Mouse (Mus musculus) heart, embryonic 11.5 days (tissue): Measurements from ENCODE around the gene Qpct. TPM values are rescaled to one million over a fixed set of nuclear protein-coding genes. Genes with fewer than 3 reads are reported as not detected.

Source experiments
- ATAC-seq: fragments of 200-750 bp; cut with Nextera tagmentation; replicated peaks from 2 replicates; pipeline ENCODE4 v1.8.0; 2017; ENCODE audit warnings: moderate library complexity; ENCODE audit not compliant: insufficient number of reproducible peaks, low FRiP score, low TSS enrichment
- H3K27ac ChIP-seq: fragments of 300-500 bp; sonication (generic); 2 replicates; pipeline ENCODE4 v1.5.1; 2014; ENCODE audit warnings: mild to moderate bottlenecking, low read depth, low read length
- H3K27me3 ChIP-seq: fragments of 300-500 bp; sonication (generic); 2 replicates; pipeline ENCODE4 v1.6.1; 2014; ENCODE audit warnings: mild to moderate bottlenecking, low read length, mixed read lengths; ENCODE audit not compliant: control insufficient read depth, insufficient read depth
- H3K36me3 ChIP-seq: fragments of 300-500 bp; sonication (generic); 2 replicates; pipeline ENCODE4 v1.6.1; 2014; ENCODE audit warnings: mild to moderate bottlenecking, low read length, moderate library complexity, mixed read lengths; ENCODE audit not compliant: control insufficient read depth, insufficient read depth
- H3K4me1 ChIP-seq: fragments of 300-500 bp; sonication (generic); 2 replicates; pipeline ENCODE4 v1.6.1; 2014; ENCODE audit warnings: low read length; ENCODE audit not compliant: control insufficient read depth, insufficient read depth
- H3K4me2 ChIP-seq: fragments of 300-500 bp; sonication (generic); 2 replicates; pipeline ENCODE4 v1.6.1; 2014; ENCODE audit warnings: mild to moderate bottlenecking, moderate library complexity
- H3K4me3 ChIP-seq: fragments of 300-500 bp; sonication (generic); 2 replicates; pipeline ENCODE4 v1.5.1; 2014; ENCODE audit warnings: low read depth, low read length
- H3K9ac ChIP-seq: fragments of 300-500 bp; sonication (generic); 2 replicates; pipeline ENCODE4 v1.6.1; 2014; ENCODE audit warnings: mild to moderate bottlenecking, low read depth, low read length, moderate library complexity
- H3K9me3 ChIP-seq: fragments of 300-500 bp; sonication (generic); replicated peaks from 2 replicates; pipeline ENCODE4 v1.6.1; 2016; ENCODE audit warnings: low read length; ENCODE audit not compliant: control insufficient read depth
- WGBS: fragments of 180-500 bp; shearing (Covaris S2); extraction: QIAGEN DNeasy Blood & Tissue Kit; methylation state at CpG from one replicate; pipeline ENCODE4 v1.1.7; 2014; ENCODE audit not compliant: insufficient replicate concordance; 5-methylcytosine and 5-hydroxymethylcytosine counted together
- polyA plus RNA-seq: library from polyadenylated mRNA; unstranded; fragments of >200 nt; fragmentation: Nextera tagmentation; extraction: Ambion mirVana; gene quantifications from 2 replicates; pipeline ENCODE4 v1.2.1, GENCODE M21; 2014

Gene Qpct
- polyA plus RNA-seq = 37.4 and 42.5 TPM in 2 replicates

DNA sequence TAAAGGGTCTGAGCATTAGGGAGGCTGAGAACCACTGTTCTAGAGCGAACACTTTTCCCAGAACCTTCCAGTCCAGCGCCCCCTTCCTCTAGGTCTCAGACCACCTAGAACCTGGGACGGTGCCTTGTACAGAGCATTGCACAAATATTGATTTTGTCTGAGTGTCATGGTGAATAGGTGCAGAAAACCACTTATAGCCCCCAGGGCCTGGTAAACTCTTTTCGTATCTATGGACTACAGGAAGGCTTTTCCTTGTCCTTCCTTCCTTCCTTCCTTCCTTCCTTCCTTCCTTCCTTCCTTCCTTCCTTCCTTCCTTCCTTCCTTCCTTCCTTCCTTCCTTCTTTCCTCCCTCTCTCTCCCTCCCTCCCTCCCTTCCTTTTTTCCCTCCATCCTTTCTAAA, at the start of gene Qpct:
Qpct (plus strand) TSS at position 301 of the 400 bp plus-strand sequence.
- peak within 1 kb of the TSS; percentile 65 for H3K27ac ChIP-seq
- WGBS = 65% methylated on average over 4 of the region's 4 CpGs
- no peak for ATAC-seq

DNA sequence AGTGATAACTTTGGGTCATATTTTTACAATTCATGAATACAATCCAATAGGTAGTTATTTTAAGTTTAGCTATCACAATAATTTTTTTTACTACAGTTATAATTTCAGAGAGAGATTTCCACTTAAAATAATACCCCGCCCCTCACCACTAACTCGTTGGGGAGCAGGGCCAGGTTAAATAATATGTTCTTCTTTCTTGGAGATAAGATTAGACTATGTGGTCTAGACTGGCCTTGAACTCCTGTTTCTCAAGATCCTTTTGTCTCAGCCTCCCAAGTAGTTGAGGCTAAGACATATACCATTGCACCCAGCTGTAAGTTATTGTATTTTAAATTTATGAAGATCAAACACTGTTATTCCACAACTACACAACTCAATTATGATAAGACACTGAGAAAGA, 38.1 kb upstream of the Qpct start:
- Histone ChIP-seq H3K4me3 (no peak overlapping the region), H3K9ac (no peak overlapping the region), H3K4me2 (no peak overlapping the region), H3K4me1 (peaks cover 27% of the 10 kb centered on the region), H3K9me3 (no peaks in the 10 kb centered on the region), H3K36me3 (peaks cover 7% of the 10 kb centered on the region), H3K27me3 (no peaks in the 10 kb centered on the region), H3K27ac (no peak overlapping the region)
- no peak for ATAC-seq
- 64% methylated on average over 2 of the region's 2 CpGs for WGBS

More for the DNA sequence above, at the start of gene Qpct:
- H3K9me3 ChIP-seq = no peaks in the 10 kb centered on the region
- H3K4me2 ChIP-seq = peak within 1 kb of the TSS; percentile 81
- no peaks in the 10 kb centered on the region for H3K36me3 ChIP-seq
- H3K27me3 ChIP-seq = 0 out of 2 replicates have a peak, but pooled peaks cover 4% of the 10 kb centered on the region
- H3K4me1 ChIP-seq = no peaks in the 10 kb centered on the region
- H3K4me3 ChIP-seq = peak within 1 kb of the TSS; percentile 56
- H3K9ac ChIP-seq = peak within 1 kb of the TSS; percentile 68

DNA sequence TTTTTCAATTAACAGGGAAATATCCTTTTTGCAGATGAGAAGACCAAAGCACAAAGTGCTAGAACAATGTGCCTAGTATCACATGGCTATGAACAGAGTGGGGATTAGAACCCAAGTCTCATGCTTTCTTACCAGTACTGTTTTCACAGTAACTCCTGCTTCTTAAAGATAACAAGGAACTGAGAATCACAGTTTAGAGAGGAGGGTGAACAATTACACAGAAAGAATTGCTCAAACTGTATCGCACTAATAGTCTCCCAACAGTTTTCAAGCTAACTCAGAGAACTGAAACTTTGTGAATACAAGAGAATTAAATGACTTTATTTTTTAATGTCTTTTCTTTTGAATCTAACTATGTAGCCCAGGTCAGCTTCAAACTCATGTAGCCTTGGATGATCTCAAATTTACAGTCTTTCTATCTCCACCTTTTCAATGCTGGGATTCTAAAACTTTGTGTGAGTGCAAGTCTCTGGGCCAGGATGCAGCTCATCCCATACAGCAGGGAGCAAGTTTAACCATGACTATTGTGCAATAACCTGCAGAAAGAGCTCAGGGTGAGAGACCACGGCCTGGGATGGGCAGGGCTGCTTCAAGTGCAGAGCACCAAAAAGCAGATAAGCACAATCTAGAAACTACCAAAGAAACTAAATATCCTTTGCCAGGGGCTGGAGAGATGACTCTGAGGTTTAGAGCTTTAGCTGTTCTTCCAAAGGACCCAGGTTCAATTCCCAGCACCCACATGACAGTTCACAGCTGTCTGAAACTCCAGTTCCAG, 36.6 kb upstream of the Qpct start:
- H3K9ac ChIP-seq = no peak overlapping the region
- no peaks in the 10 kb centered on the region for H3K9me3 ChIP-seq
- no peak for ATAC-seq
- H3K4me3 ChIP-seq = no peak overlapping the region
- peaks cover 35% of the 10 kb centered on the region for H3K4me1 ChIP-seq
- no peaks in the 10 kb centered on the region for H3K27me3 ChIP-seq
- H3K4me2 ChIP-seq = no peak overlapping the region
- peaks cover 7% of the 10 kb centered on the region for H3K36me3 ChIP-seq
- H3K27ac ChIP-seq = no peak overlapping the region
- 65% methylated on average over 2 of the region's 2 CpGs for WGBS

DNA sequence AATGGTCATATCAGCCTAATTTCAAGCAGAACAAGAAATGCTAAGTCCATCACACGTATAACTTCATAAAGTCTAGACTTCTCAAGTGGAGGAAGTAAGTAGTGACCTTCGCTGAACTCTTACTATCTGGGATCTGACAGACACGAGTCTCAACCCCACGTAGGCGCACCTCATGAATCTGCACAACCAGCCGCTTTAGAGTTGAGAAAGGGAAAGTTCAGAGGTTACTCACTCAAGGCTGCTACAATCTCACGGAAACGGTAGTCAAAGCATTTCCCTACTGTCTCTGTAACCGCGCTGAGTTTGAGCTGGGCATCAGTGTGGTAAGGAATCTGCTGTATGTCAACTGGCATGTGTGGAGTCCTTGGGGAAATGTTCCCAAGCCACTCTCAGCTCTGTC, 35.9 kb upstream of the Qpct start:
- ATAC-seq = no peak
- Histone ChIP-seq H3K27me3 (no peaks in the 10 kb centered on the region), H3K36me3 (peaks cover 7% of the 10 kb centered on the region), H3K9ac (no peak overlapping the region), H3K4me3 (no peak overlapping the region), H3K9me3 (no peaks in the 10 kb centered on the region), H3K4me2 (peak overlapping the region; percentile 34), H3K27ac (no peak overlapping the region), H3K4me1 (peaks cover 35% of the 10 kb centered on the region)
- 54% methylated on average over 10 of the region's 10 CpGs for WGBS

DNA sequence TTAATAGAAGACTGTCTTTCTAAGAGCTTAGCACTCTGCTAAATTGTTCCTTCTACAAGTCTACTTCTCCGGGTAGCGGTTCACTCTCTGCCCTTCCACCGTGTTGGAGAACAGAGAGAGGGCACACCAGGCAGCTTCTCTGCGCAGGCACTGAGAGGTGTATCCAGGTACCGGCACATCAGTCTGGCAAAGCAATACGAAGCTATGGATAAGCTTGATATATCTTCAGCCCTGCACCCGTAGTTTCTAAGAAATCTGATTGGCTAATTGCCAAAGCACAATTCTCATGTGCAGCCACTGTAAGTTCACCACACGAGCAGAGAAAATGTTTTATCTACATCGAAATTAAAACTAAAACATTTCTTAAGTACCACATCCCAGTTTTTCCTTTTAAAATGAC, 33.3 kb upstream of the Qpct start:
- Histone ChIP-seq H3K27ac (no peak overlapping the region), H3K27me3 (no peaks in the 10 kb centered on the region), H3K4me3 (no peak overlapping the region), H3K9me3 (no peaks in the 10 kb centered on the region), H3K9ac (no peak overlapping the region), H3K36me3 (no peaks in the 10 kb centered on the region), H3K4me2 (peak overlapping the region; percentile 67), H3K4me1 (peaks cover 35% of the 10 kb centered on the region)
- no peak for ATAC-seq
- WGBS = 46% methylated on average over 9 of the region's 9 CpGs

GRCm38 (mm10) chr17:79019726-79020207, 31.9 kb upstream of the Qpct start:
- WGBS = under 1% methylated on average over 18 of the region's 18 CpGs
- Histone ChIP-seq H3K4me1 (peaks cover 35% of the 10 kb centered on the region), H3K4me3 (peak overlapping the region; percentile 85), H3K27ac (peak overlapping the region; percentile 95), H3K36me3 (no peaks in the 10 kb centered on the region), H3K27me3 (no peaks in the 10 kb centered on the region), H3K9ac (peak overlapping the region; percentile 94), H3K9me3 (no peaks in the 10 kb centered on the region), H3K4me2 (peak overlapping the region; percentile 67)
- ATAC-seq = no peak

GRCm38 (mm10) chr17:79020208-79020983, 31.3 kb upstream of the Qpct start, which contains the start of gene Prkd3:
TSS of gene Prkd3 (minus strand) at chr17:79020816.
- H3K27me3 ChIP-seq = no peaks in the 10 kb centered on the region
- peak within 1 kb of the TSS; percentile 85 for H3K4me3 ChIP-seq
- H3K4me1 ChIP-seq = peaks cover 31% of the 10 kb centered on the region
- H3K9me3 ChIP-seq = no peaks in the 10 kb centered on the region
- WGBS = 1% methylated on average over 71 of the region's 113 CpGs
- peak within 1 kb of the TSS; percentile 67 for H3K4me2 ChIP-seq
- H3K9ac ChIP-seq = peak within 1 kb of the TSS; percentile 94
- H3K27ac ChIP-seq = peak within 1 kb of the TSS; percentile 95
- H3K36me3 ChIP-seq = no peaks in the 10 kb centered on the region
- ATAC-seq = peak; percentile 89

DNA sequence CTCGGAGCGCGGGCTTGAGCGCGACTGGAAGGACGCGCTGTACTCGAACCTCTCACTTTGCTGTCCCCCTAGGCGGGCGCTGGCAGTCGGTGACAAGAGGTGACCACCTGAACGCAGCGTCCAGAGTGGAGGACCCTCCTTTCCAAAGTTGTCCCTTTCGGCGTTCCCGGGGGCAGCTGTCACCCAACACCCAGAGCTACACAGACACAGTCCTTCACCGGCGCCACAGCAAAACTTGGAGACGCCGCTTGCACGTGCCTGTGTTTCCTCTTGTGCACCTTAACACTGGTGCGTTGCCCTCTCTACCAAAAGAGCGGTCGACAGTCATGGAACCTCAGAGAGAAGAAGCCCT, 30.7 kb upstream of the Qpct start:
- H3K4me1 ChIP-seq = peaks cover 25% of the 10 kb centered on the region
- under 1% methylated on average over 24 of the region's 24 CpGs for WGBS

More for the DNA sequence above, 30.7 kb upstream of the Qpct start:
- no peaks in the 10 kb centered on the region for H3K36me3 ChIP-seq
- H3K27ac ChIP-seq = no peak overlapping the region
- no peak; the same call in 1 of the 2 replicates for ATAC-seq
- no peaks in the 10 kb centered on the region for H3K9me3 ChIP-seq
- H3K27me3 ChIP-seq = no peaks in the 10 kb centered on the region
- peak overlapping the region; percentile 94 for H3K9ac ChIP-seq
- peak overlapping the region; percentile 67 for H3K4me2 ChIP-seq
- peak overlapping the region; percentile 85 for H3K4me3 ChIP-seq
